Mouse (Mus musculus): Measurements from ENCODE around the gene Scg3. TPM values are rescaled to one million over a fixed set of nuclear protein-coding genes. Genes with fewer than 3 reads are reported as not detected.

The Scg3 gene
- polyA plus RNA-seq, 1 experiment from 2014 or later = 0.57 TPM

- H3K4me3 ChIP-seq = no peak overlapping the region
- WGBS = 79% methylated on average over 5 of the region's 5 CpGs
- no peak overlapping the region for H3K27ac ChIP-seq
- no peaks in the 10 kb centered on the region for H3K9me3 ChIP-seq
- no peak for DNase-seq (ENCODE audit: low spot score)
- 0 out of 2 replicates have a peak, but pooled peaks cover 2% of the 10 kb centered on the region for H3K36me3 ChIP-seq
- no peaks in the 10 kb centered on the region for H3K27me3 ChIP-seq (ENCODE audit: insufficient read depth, poor library complexity, severe bottlenecking)
- H3K4me1 ChIP-seq = no peaks in the 10 kb centered on the region
Measured at GRCm38 (mm10) chr9:75593481-75593880, 90.4 kb downstream of the Scg3 start.

Other genes with a start within 250 kb of the Scg3 start
- gene Leo1, start 242.5 kb downstream of the Scg3 start, polyA plus RNA-seq (2016; fragmentation: Nextera tagmentation; extraction: Ambion mirVana) = 36.3 and 49.1 TPM in 2 replicates
- 73.4 and 90.5 TPM in 2 replicates for gene Tmod3, start 124.4 kb downstream of the Scg3 start, polyA plus RNA-seq (2016; fragmentation: Nextera tagmentation; extraction: Ambion mirVana)
- 6.0 and 8.9 TPM in 2 replicates for gene Tmod2, start 72.7 kb downstream of the Scg3 start, polyA plus RNA-seq (2016; fragmentation: Nextera tagmentation; extraction: Ambion mirVana)
- gene Lysmd2, start 58.3 kb downstream of the Scg3 start, polyA plus RNA-seq (2016; fragmentation: Nextera tagmentation; extraction: Ambion mirVana) = 14.3 and 14.9 TPM in 2 replicates
- gene Bmp5, start 91.3 kb upstream of the Scg3 start, polyA plus RNA-seq (2016; fragmentation: Nextera tagmentation; extraction: Ambion mirVana) = 13.7 and 17.6 TPM in 2 replicates